Mouse (Mus musculus) megakaryocyte progenitor cell, adult 5-6 weeks (primary cell): ENCODE results near the gene Car2. TPM values are rescaled to one million over a fixed set of nuclear protein-coding genes. Genes with fewer than 3 reads are reported as not detected.
A peak's percentile ranks its signal among the peaks of the same experiment; 100 is the strongest.

ENCODE experiments used
- ATAC-seq: replicated peaks from 2 replicates; pipeline ENCODE4 v1.8.0; 2016; ENCODE audit warnings: mild to moderate bottlenecking, moderate TSS enrichment, inconsistent platforms; ENCODE audit not compliant: poor library complexity
- total RNA-seq, 2 experiments: library from RNA; stranded (forward) in 1 of 2; stranded (reverse) in 1 of 2; fragments of 157-497, 149-512 nt in 1 of 2; fragments of 200-1000 nt in 1 of 2; gene quantifications; 2 replicates each; pipeline versions ENCODE4 v1.2.3 to v1.2.4; 2015 to 2017

Gene Car2
- total RNA-seq, 2 experiments from 2014 or later: 143 to 274 TPM

DNA sequence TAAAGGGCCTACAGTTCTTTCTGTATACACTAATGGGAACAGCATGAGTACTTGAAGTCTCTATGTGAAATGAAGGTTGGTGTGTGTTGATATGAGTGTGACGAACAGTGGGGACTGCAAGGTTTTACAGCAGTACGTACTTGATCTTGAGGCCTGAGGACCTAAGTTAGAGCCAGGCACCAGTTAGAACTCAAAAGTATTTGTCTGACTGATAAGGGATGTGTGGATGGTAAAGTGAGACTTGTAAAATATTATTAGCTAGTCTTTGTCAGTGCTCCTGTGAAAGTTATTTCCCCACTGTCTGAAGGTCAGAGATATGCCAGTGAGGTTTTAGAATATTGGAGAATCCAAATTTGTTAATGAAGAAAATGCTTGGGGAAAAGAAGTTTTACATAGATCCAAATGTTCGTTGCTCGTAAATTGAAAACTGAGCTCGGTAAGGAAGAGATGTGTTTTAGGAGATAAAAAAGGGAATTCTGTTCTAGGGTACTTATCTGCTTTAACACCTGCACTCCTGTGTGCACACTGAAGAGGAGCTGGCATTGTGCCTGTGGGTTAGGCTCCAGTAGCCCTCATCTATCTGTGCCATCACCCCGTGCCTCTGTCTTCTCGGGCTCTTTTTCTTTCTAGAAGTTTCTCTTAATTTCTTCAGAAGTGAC lies 8.7 kb upstream of the Car2 start:
- ATAC-seq: peak; percentile 56

DNA sequence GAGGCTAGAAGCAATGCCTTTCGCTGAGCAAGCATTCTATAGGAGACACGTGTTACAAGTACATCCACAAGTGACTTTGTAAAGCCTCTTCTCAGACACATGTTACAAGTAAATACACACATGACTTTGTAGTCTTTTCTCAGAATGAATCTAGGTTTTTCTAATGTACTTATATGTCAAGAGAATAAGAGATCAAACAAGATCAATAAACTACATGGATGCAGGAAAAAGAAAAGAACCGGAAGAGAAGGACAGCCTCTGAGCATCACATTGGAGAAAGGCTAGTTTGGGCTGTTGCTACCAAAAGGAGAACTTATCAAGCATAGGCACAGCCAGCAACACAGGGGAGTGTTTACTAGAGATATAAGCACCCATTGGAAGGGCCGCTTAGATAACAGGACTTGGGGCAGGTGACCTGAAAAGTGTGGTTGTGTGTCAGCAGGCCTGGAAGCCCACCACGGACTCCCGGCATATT lies 7.3 kb upstream of the Car2 start:
- ATAC-seq: peak; percentile 54

DNA sequence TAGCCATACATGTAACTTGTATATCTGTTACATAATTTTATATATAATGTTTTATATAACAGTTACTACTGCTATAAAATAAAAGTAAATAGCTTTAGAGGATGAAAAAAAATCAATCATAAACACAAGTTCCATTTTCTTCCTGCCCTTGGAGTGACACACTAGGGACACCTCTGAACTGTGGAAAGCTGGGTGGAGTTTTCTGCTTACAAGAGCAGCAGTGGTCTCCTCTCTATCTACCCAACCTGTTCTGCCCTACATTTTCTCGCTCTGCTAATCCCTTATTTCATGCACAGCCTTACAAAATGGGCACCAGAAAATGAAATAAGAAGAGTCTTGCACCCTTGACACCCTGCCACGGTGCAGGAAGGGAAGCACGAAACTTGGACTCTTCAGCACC lies 6.8 kb upstream of the Car2 start:
- ATAC-seq: no peak

DNA sequence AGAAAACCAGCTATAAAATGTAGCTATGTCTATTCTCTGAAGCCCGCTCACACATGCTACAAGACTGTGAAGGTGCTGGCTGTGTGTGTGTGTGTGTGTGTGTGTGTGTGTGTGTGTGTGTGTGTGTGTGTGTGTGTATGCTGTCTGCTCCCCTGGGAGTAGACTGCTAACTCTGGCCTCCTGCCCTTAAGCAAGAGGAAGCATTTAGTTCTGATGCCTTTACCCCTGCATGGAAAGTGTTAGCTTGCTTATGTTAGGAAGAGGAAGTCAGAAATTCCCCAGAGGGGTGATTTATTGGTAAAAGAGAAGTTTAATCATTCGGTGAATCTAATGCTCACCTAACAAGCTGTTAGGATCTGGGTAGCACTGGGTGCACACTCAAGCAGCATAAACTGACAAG lies 5.8 kb upstream of the Car2 start:
- peak; percentile 33 for ATAC-seq

DNA sequence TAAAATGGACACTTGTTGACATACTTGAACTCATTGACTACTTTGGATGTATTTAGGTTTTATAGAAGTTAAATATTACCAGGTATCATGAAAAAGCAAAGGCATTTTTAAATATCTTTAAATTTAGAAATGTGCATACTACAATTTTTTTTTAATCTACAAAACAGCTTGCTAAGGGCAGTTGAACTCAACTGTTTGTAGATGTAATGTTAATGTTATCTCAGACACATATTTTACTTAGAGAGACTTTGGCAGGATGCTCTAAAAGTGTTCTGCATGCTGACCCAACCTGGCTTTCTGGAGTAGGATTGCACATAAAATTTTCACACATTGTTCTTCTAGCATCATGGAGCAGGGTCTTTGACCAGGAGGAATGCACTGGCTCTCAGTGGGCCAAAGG lies 4.1 kb upstream of the Car2 start:
- ATAC-seq: no peak

DNA sequence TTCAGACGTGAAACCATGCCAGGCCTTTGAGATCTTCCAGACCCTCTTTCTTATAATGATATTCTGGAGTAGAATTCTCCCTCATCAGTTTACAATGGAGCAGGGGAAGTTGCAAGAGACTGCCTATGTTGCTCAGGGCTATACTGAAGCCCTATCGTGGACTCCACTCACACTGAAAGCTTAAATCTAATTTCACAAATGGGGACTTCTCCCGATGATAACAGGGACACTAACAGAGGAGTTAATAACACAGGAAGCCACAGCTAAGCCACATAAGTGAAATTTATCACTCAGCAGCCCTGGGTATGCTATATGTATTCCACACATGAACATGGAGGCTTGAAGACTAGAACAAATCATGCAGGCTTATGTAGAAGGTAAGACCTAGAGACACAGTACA lies 3.3 kb upstream of the Car2 start:
- ATAC-seq: no peak

DNA sequence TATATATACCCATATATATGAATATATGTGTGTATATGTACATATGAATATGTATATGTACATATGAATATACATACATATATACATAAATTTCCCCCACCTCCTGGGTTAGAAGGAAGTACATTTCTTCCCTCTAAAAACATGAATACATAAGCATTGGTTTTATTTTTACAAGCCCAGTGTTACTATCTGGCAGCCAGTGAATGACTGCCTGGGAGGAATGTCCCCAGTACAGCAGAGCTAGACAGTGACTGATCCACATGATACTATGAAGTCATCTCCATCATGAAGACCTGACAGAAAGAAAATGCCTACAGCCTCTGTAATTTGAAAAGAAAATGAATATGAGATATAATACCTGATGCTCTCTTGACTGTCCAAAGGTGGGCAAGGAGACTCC lies 1.2 kb upstream of the Car2 start:
- no peak for ATAC-seq

DNA sequence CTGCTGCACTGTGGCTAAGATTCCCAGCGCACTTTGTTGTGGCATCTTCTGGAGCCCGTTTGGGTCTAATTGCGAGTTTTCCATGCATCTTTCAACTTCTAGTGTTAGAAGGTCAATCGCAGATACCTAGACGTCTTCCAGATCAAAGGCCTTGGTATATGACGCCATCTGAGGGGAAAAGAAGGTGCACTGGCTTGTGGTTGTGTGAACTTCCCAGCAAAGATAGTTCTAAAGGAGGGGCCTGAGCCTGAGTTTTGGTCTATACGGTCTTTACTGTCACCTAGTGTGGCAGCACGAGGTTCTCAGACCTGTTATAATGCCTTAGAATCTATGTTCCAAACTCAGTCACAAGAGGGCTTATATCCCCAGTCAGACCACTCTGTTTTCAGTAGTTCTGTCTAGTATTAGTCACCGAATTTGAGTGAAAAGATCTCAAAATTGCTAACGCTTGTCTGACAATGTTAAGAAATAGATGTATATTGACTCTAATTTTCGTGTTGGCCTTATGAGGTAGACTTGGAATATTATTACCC lies 1.1 kb downstream of the Car2 start:
- peak; percentile 3; the same call in 1 of the 2 replicates for ATAC-seq

DNA sequence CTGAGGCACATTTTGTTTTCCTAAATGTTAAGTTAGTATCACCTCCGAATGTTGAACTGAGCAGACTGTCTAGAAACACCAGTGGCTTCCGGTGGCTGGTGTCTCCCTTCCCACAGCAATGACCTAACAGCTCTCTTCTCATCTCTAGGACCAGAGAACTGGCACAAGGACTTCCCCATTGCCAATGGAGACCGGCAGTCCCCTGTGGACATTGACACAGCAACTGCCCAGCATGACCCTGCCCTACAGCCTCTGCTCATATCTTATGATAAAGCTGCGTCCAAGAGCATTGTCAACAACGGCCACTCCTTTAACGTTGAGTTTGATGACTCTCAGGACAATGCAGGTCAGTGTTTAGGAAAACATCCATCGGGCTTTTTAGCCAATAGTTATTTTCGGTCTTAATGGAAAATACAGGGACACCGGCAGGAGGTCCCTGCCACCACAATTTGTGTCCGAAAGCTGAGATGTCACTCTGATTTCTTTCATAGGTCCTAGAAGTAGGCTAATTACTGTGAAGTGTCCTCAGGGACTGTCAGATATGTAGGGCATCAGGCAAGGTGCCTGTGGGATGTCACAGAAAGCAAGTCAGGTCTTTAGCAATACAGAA lies 1.7 kb downstream of the Car2 start:
- peak; percentile 19; the same call in 1 of the 2 replicates for ATAC-seq

DNA sequence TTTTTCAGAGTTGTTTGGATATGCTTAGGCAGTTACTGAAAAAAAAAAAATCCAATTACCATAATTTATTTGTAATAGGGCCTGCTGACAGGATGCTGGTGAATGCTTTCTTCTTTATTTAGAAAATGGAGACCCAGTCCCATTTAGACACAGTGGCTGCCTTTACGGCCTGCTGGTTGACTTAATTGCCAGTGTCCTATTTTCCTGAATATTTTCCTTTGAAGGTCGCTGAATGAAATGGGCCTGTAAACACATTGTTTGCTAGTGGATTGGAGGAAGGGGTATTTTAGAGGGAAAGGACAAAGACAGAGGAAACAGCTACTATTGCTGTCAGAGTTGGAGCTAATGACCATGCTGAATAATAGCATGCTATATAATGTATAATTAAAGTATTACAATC lies 2.5 kb downstream of the Car2 start:
- no peak for ATAC-seq

DNA sequence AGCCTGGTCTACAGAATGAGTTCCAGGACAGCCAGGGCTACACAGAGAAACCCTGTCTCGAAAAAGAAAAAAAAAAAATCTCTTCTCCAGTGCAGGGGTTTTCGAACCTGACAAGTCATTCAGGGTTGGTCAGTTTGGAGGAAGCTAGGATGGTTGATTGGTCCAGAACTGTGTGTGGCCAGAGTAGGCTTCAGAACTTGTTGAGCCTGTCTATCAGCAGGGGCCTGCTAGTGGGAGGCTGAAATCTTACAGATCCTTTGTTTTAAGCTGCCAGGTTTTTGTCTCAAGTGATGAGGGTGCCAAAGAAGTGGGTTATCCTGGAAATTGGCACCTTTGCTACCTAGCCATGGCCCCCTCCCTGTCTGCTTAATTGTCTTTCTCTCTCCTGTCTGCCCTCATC lies 3.0 kb downstream of the Car2 start:
- ATAC-seq: no peak

DNA sequence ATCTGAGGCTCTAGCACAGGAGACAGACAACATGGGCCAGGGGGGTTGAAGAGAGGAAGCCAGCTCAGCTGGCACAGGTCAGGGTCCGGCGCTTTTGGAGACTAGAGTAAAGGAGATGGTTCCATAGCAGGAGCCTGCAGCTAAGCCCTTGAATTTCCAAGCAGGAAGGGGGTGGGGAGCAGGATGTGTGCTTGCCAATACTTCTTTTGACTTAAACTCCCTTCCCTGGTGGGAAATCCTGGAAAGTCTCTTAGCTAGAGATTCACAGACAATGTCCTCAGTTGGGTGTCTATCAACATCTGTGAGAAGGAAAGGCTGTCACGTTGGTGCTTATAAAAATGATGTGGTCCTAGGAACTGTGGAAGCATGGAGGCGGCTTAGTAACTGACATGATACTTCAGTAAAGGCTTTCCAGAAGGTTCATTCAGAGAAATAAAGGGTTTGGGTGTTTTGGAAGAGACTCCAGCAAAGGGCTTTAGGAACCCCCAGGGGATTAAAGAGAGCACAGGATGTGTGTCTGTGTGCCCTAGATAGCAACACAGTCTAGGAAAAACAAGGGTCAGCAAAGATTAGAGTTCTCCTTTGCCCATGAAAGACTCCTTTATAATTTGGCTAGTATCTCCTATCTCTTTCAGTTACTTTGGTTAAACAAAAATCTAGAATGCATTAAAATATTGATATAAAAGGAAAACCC lies 3.8 kb downstream of the Car2 start:
- 0 out of 2 replicates have a peak, but pooled peaks have one; percentile 2 for ATAC-seq

DNA sequence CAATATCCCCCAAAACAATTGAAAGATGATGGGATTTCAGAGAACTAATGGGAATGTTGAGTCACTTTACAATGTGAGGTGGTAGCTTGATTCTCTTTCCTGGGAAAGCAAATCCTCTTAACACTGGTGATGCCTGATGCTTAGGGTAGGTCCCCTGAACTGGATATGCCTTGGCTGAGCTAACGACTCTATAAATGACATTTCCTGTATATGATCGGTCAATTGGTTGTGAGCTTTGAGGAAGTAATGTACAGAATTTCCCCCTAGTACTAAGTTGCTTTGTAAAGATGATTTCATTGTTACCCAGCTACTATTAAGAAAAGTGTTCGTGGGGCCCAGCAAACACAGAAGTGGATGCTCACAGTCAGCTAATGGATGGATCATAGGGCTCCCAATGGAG lies 6.9 kb downstream of the Car2 start:
- no peak for ATAC-seq

DNA sequence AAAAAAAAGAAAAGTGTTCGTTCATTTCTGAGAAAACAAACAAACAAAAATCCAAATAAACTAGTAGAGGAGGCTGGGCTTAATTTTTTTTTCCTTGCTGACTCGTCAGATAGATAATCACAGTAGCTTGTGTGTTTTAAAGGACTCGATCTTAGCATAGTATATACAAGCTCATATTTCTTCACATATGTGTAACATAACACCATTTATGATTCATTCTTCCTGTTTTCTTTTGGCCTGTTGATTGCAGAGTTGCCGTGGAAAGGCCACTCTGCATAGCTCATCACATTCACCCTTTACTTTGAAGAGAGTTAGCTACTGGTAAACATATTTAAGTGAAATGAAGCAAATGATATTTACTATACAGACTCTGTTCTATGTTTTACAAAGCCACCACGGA lies 7.6 kb downstream of the Car2 start:
- ATAC-seq: peak; percentile 22; the same call in 1 of the 2 replicates

DNA sequence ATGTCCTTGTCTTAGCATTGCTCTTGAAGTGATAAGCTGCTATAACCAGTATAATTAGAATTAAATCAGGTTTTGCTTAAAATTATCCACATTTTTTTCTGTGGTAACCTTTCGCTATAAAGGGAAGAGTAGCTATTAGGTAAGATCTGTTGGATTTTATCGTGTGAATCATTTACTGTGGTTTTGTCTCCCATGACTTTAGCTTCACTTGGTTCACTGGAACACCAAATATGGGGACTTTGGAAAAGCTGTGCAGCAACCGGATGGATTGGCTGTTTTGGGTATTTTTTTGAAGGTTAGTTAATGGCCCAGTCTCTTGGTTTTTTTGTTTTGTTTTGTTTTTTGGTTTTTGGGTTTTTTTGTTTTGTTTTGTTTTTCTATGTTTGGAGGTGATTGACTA lies 9.3 kb downstream of the Car2 start:
- no peak for ATAC-seq

DNA sequence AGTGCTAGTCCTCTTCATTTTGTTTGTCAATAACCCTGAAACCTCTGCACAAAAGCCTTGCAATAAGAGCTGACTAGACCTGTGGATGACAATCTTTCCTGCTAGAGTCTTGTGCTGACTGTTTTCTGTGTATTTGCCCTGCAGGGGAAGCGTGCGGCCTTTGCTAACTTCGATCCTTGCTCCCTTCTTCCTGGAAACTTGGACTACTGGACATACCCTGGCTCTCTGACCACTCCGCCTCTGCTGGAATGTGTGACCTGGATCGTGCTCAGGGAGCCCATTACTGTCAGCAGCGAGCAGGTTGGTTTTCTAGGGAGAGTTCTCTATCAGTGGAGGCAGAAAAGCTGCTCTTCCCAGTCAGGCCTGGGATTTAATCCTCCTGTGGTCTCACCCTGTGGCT lies 11.7 kb downstream of the Car2 start:
- ATAC-seq: no peak

DNA sequence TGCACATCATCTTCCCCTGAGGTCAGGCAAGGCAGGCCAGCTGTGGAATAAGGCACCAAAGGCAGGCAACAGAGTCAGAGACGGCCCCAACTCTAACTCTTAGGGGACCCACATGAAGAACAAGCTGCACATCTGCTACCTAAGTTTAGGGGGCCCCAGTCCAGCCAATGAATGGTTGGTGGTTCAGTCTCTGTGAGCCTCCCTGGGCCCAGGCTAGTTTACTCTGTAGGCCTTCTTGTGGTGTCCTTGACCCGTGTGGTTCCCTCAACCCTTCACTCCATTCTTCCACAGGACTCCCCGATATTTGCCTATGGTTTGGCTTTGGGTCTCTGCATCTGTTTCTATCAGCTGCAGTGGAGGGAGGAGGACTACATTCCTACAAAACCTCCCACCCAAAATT lies 17.3 kb downstream of the Car2 start:
- no peak for ATAC-seq

DNA sequence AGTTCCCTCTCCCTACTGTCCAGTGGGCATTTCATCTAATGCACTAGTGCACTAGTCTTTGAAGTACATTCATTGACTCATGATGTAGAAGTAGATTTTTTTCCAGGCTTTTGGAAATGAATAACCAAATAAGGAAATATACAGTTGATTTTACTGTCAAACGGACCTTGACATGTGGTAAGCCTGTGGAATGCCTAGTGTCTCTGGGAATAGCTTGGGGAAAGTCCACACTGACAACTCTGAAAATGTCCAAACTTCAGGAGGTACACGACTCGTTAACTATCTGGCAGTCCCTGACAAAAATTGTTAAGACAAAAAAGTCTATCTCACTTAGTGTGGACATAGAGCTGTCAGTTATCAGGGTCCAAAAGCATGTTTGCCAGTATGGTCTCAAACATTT lies 18.1 kb downstream of the Car2 start:
- ATAC-seq: no peak

DNA sequence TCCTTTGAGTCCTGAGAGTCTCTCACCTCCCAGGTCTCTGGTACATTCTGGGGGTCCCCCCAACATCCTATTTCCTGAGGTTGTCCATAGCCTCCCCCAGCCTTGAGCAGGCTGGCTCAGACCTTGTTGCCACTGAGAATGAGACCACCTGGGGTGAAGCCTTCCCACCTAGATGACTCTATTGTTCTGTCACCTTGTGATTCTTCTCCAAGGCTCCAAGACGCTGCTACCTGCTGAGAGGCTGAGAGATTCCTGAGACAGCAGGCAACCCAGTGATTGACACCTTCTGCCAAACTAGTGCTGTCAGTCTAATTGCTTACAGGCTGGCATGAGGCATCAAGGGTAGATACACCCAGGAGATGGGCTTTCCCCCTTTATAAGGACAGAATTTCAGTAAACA lies 21.2 kb downstream of the Car2 start:
- no peak for ATAC-seq

DNA sequence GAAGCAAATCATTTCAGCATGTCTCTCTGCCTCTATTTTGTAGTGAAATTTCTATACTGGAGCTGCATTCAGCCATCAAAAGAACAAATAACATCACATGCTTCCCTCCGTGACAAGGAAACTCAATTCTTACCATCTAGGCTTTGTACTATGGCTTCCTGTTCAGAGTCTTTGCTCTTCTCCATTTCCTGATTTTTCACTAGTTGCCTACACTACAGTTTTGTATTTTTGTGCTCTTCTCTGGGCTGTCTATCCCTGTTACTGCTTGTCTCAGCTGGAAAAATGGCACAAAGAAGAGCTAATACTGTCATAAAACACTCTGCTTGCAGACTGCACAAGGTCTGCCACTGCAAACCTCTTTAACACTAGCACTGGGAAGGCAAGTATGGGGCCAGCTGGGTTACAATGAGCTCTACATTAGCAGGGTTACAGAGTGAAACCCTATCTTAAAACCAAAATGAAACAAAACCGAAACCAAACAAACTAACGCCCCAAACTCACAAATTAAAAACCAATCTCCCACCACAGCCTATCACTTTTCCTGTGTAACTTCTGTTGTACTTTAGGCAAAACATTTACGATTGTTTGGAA lies 26.0 kb downstream of the Car2 start:
- ATAC-seq: peak; percentile 40

DNA sequence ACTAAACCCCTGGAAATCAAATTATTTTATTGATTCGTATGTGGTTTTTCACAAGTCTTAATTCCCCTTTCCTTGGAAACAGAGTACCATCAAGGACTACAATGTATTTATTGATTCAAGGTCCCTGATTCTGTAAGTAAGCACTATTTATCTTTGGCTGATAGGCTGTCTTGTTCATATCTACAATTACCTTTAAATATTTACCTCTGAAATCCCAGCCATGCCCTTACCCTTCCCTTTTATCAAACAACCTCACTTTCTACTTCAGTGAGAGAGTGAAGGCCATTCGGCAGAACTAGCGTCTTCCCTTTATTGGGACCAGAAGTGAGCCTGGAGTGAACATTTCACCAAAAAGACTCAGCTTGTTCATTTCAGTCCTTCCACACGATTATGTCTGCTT lies 27.7 kb downstream of the Car2 start:
- ATAC-seq: no peak

DNA sequence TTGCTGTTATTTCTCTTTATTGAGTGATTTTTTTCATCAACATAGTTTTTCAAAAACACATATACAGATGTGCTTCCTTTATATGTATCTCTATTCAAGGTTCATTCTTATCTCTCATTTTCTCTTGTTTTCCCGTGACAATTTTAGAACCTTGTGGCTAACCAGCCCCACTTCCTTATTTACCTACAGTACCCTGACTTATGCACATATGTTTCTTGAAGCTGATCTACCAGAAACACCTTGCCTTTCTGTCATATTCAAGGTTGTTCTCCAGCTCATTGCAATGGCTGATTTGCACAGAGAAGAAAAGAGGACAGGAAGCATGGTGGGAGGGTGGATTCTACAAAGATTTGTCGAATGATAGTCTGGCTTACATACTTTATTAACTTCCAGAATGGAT lies 29.3 kb downstream of the Car2 start:
- ATAC-seq: peak; percentile 85
